Mouse (Mus musculus): Measurements from ENCODE around the gene Col24a1. TPM values are rescaled to one million over a fixed set of nuclear protein-coding genes. Genes with fewer than 3 reads are reported as not detected.

Col24a1 gene
- polyA plus RNA-seq, 1 experiment = 0.53 TPM

- Histone ChIP-seq H3K4me1 (ENCODE audit: control insufficient read depth, insufficient read depth, low read length) (no peaks in the 10 kb centered on the region), H3K4me3 (ENCODE audit: control insufficient read depth, low read depth, low read length) (no peak overlapping the region), H3K36me3 (ENCODE audit: control insufficient read depth, insufficient read depth, low read length) (no peaks in the 10 kb centered on the region), H3K27ac (ENCODE audit: control insufficient read depth, insufficient read depth, low read depth, low read length) (no peak overlapping the region), H3K27me3 (ENCODE audit: control insufficient read depth, insufficient read depth, low read length) (no peaks in the 10 kb centered on the region)
- TF ChIP-seq CTCF (IDR thresholded peaks at IDR 0.05; ENCODE audit: control insufficient read depth, insufficient read depth, insufficient replicate concordance, low read depth, low read length) = no peak
- no peak for TF ChIP-seq POLR2A (IDR thresholded peaks at IDR 0.05; ENCODE audit: control insufficient read depth, low read depth, low read length)
These were observed 267.4 kb downstream of the Col24a1 start for GRCm38 (mm10) chr3:145559675-145560074.

- no peaks in the 10 kb centered on the region for H3K4me1 ChIP-seq (ENCODE audit: control insufficient read depth, insufficient read depth, low read length)
- no peaks in the 10 kb centered on the region for H3K27me3 ChIP-seq (ENCODE audit: control insufficient read depth, insufficient read depth, low read length)
- TF ChIP-seq POLR2A (IDR thresholded peaks at IDR 0.05; ENCODE audit: control insufficient read depth, low read depth, low read length) = no peak
These were observed 267.8 kb downstream of the Col24a1 start for GRCm38 (mm10) chr3:145560117-145560516.

GRCm38 (mm10) chr3:145574468-145574867 lies 282.2 kb downstream of the Col24a1 start:
- Histone ChIP-seq H3K4me3 (ENCODE audit: control insufficient read depth, low read depth, low read length) (no peak overlapping the region), H3K27ac (ENCODE audit: control insufficient read depth, insufficient read depth, low read depth, low read length) (no peak overlapping the region), H3K4me1 (ENCODE audit: control insufficient read depth, insufficient read depth, low read length) (peaks cover 3% of the 10 kb centered on the region), H3K36me3 (ENCODE audit: control insufficient read depth, insufficient read depth, low read length) (peaks cover 2% of the 10 kb centered on the region; the same call in 1 of the 2 replicates), H3K27me3 (ENCODE audit: control insufficient read depth, insufficient read depth, low read length) (no peaks in the 10 kb centered on the region)
- TF ChIP-seq CTCF (IDR thresholded peaks at IDR 0.05; ENCODE audit: control insufficient read depth, insufficient read depth, insufficient replicate concordance, low read depth, low read length) (no peak), POLR2A (IDR thresholded peaks at IDR 0.05; ENCODE audit: control insufficient read depth, low read depth, low read length) (no peak)

More at GRCm38 (mm10) chr3:145560117-145560516, 267.8 kb downstream of the Col24a1 start:
- no peak overlapping the region for H3K4me3 ChIP-seq (ENCODE audit: control insufficient read depth, low read depth, low read length)
- H3K27ac ChIP-seq (ENCODE audit: control insufficient read depth, insufficient read depth, low read depth, low read length) = no peak overlapping the region
- no peaks in the 10 kb centered on the region for H3K36me3 ChIP-seq (ENCODE audit: control insufficient read depth, insufficient read depth, low read length)

- Histone ChIP-seq H3K36me3 (ENCODE audit: control insufficient read depth, insufficient read depth, low read length) (peaks cover 2% of the 10 kb centered on the region; the same call in 1 of the 2 replicates), H3K4me1 (ENCODE audit: control insufficient read depth, insufficient read depth, low read length) (peaks cover 3% of the 10 kb centered on the region), H3K27ac (ENCODE audit: control insufficient read depth, insufficient read depth, low read depth, low read length) (no peak overlapping the region), H3K27me3 (ENCODE audit: control insufficient read depth, insufficient read depth, low read length) (no peaks in the 10 kb centered on the region), H3K4me3 (ENCODE audit: control insufficient read depth, low read depth, low read length) (no peak overlapping the region)
- TF ChIP-seq POLR2A (IDR thresholded peaks at IDR 0.05; ENCODE audit: control insufficient read depth, low read depth, low read length) (no peak), CTCF (IDR thresholded peaks at IDR 0.05; ENCODE audit: control insufficient read depth, insufficient read depth, insufficient replicate concordance, low read depth, low read length) (no peak)
These were observed 283.1 kb downstream of the Col24a1 start for GRCm38 (mm10) chr3:145575340-145575739.

GRCm38 (mm10) chr3:145575743-145576481 lies 283.6 kb downstream of the Col24a1 start, which contains the start of gene Znhit6:
Znhit6 (plus strand) TSS chr3:145576205.
- H3K27ac ChIP-seq (ENCODE audit: control insufficient read depth, insufficient read depth, low read depth, low read length) = peak within 1 kb of the TSS; percentile 77

GRCm38 (mm10) chr3:145576482-145576822 lies 284.2 kb downstream of the Col24a1 start:
- peak overlapping the region; percentile 77 for H3K27ac ChIP-seq (ENCODE audit: control insufficient read depth, insufficient read depth, low read depth, low read length)
- peaks cover 3% of the 10 kb centered on the region for H3K4me1 ChIP-seq (ENCODE audit: control insufficient read depth, insufficient read depth, low read length)
- TF ChIP-seq CTCF (IDR thresholded peaks at IDR 0.05; ENCODE audit: control insufficient read depth, insufficient read depth, insufficient replicate concordance, low read depth, low read length) (no peak), POLR2A (IDR thresholded peaks at IDR 0.05; ENCODE audit: control insufficient read depth, low read depth, low read length) (no peak)
- H3K4me3 ChIP-seq (ENCODE audit: control insufficient read depth, low read depth, low read length) = peak overlapping the region; percentile 99
- peaks cover 2% of the 10 kb centered on the region; the same call in 1 of the 2 replicates for H3K36me3 ChIP-seq (ENCODE audit: control insufficient read depth, insufficient read depth, low read length)
- H3K27me3 ChIP-seq (ENCODE audit: control insufficient read depth, insufficient read depth, low read length) = no peaks in the 10 kb centered on the region

More at GRCm38 (mm10) chr3:145575743-145576481, 283.6 kb downstream of the Col24a1 start, which contains the start of gene Znhit6:
- TF ChIP-seq CTCF (IDR thresholded peaks at IDR 0.05; ENCODE audit: control insufficient read depth, insufficient read depth, insufficient replicate concordance, low read depth, low read length) = no peak
- peak; percentile 92 for TF ChIP-seq POLR2A (IDR thresholded peaks at IDR 0.05; ENCODE audit: control insufficient read depth, low read depth, low read length)
- H3K36me3 ChIP-seq (ENCODE audit: control insufficient read depth, insufficient read depth, low read length) = peaks cover 2% of the 10 kb centered on the region; the same call in 1 of the 2 replicates
- H3K4me1 ChIP-seq (ENCODE audit: control insufficient read depth, insufficient read depth, low read length) = peaks cover 3% of the 10 kb centered on the region
- H3K4me3 ChIP-seq (ENCODE audit: control insufficient read depth, low read depth, low read length) = peak within 1 kb of the TSS; percentile 99
- H3K27me3 ChIP-seq (ENCODE audit: control insufficient read depth, insufficient read depth, low read length) = no peaks in the 10 kb centered on the region

- Histone ChIP-seq H3K27ac (ENCODE audit: control insufficient read depth, insufficient read depth, low read depth, low read length) (no peak overlapping the region), H3K4me3 (ENCODE audit: control insufficient read depth, low read depth, low read length) (peak overlapping the region; percentile 99), H3K36me3 (ENCODE audit: control insufficient read depth, insufficient read depth, low read length) (peaks cover 2% of the 10 kb centered on the region; the same call in 1 of the 2 replicates), H3K4me1 (ENCODE audit: control insufficient read depth, insufficient read depth, low read length) (peaks cover 3% of the 10 kb centered on the region), H3K27me3 (ENCODE audit: control insufficient read depth, insufficient read depth, low read length) (no peaks in the 10 kb centered on the region)
- TF ChIP-seq POLR2A (IDR thresholded peaks at IDR 0.05; ENCODE audit: control insufficient read depth, low read depth, low read length) (no peak), CTCF (IDR thresholded peaks at IDR 0.05; ENCODE audit: control insufficient read depth, insufficient read depth, insufficient replicate concordance, low read depth, low read length) (no peak)
These were observed 284.6 kb downstream of the Col24a1 start for GRCm38 (mm10) chr3:145576876-145577275.

Measured in testis, adult 2 months (tissue).